Mouse (Mus musculus) heart, postnatal 36 days (tissue): ENCODE results near the gene Rnaseh2b. TPM values are rescaled to one million over a fixed set of nuclear protein-coding genes. Genes with fewer than 3 reads are reported as not detected.

ENCODE experiments used
- DNase-seq, 2 experiments: peaks; one replicate each; pipeline ENCODE4 v3.0.0; 2021 to 2022
- intact Hi-C: fragments of 180-260 bp; cut with DNase I; formaldehyde crosslinking; loops from one replicate; pipeline ENCODE4 v1.15.1; 2025
- total RNA-seq, 2 experiments: library from RNA; stranded (reverse); gene quantifications; 2 replicates each; pipeline ENCODE4 v1.2.3; 2021

The Rnaseh2b gene
- total RNA-seq, result 10 to 100 TPM in 1 of 2 experiments, 1 to 10 TPM in 1; 9.6 to 11.1 TPM

DNA sequence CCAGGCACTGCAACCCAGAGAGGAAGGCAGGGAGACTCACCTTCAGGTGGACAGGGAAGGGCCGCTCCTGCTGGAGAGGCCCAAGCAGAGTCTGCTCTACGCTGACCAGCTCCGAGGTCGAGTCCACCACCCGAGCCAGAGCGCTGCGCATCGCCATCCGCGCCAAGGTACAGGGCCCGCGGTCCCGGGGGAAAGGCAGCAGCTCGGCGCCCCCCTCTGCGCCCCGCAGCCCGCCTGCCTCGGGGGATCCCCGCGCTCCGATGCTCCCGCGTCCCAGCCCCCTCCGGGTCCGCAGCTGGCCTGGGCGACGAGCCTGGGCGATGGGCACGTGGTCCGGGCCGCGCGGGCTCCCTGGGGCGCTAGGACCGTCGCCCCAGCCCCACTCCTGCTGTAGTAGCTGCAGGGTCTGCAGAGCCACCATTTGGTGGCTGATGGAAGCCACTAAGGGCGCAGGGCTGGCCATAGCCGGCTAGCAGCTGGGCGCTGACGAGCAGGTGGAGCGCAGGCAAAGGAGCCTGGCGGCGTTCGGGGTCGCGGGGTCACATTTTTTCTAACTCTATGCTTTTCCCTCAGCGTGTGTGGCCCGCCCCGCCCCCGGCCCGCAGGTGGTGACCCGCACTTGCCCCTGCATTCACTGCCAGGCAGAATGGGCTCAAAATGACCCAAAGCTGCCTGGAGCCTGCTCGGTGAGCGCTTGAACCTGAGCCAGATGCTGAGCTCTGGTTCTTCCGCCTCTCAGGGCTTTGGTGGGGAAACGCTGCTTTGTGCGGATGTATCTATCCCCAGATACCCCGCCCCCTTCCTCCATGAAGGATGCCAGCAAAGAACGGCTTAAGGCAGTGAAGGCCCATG is at the start of gene Rnaseh2b, which contains the start of gene Dleu7:
Rnaseh2b (plus strand) TSS at position 102 of the 852 bp plus-strand sequence.
Dleu7 (minus strand) TSS at position 560 of the 852 bp plus-strand sequence.
- intact Hi-C loops, result no loop called here
- DNase-seq, result peak; percentile 10 to 11

DNA sequence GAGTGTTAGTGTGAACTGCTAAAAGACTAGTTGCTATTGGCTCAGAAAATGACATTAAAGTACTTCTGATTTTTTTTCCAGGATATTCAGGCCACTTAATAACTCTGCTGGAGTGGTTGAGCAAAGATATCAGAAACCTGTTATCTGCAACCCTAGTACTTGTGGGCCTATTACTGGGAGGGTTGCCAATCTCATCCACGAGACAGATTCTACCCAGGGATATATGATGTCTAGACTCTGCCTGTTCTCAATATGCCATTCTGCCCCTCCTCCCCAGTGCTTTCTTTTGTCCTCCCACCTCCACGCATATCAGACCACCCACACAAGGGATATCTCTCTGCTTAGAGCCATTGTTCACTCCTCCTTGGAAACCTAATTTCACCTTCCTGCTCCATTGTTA is 48.9 kb upstream of the Rnaseh2b start:
- intact Hi-C loops, result no loop called here
- no peak for DNase-seq

GRCm38 (mm10) chr14:62245557-62245956 is 46.8 kb upstream of the Rnaseh2b start:
- intact Hi-C loops, result no loop called here
- peak in 1 of 2 experiments; percentile 28 for DNase-seq

GRCm38 (mm10) chr14:62248345-62248744 is 44.0 kb upstream of the Rnaseh2b start:
- no peak for DNase-seq
- intact Hi-C loops, result no loop called here

DNA sequence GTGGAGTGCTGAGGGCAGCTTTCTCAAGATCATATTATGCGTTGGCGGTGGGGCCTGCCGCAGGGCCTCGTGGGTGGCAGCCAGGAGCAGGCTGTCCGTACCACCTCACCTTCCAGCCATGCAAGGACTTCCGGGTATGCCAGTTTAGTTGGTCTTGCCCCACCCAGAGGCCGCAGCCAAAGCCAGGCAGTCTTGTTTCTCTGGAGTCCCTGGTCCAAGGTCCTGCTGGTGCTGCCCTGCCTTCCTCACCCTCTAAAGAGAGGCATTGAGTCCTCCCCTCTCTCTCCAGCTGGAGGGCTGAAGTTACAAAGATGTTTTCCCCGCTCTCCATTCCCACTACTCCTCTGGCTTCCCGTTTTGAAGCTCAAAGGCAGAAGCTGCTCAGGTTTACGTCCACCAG is 43.6 kb upstream of the Rnaseh2b start:
- intact Hi-C loops, result no loop called here
- no peak for DNase-seq

- DNase-seq, result no peak
- intact Hi-C loops, result no loop called here
Observed at GRCm38 (mm10) chr14:62249251-62249650, 43.1 kb upstream of the Rnaseh2b start.

GRCm38 (mm10) chr14:62250046-62250445 is 42.3 kb upstream of the Rnaseh2b start:
- no peak for DNase-seq
- intact Hi-C loops, result loop anchor here (10.0 kb wide), 1 partner anchor 895 kb away; no protein-coding TSS in a partner anchor

- peak; percentile 55 to 59 for DNase-seq
- intact Hi-C loops, result loop anchor here (1.0 to 10.0 kb wide), 5 partner anchors 205 to 897 kb away; partner anchors contain the start of gene Gucy1b2
Observed at GRCm38 (mm10) chr14:62251999-62252398, 40.4 kb upstream of the Rnaseh2b start.

- intact Hi-C loops, result loop anchor here (10.0 kb wide), 1 partner anchor 900 kb away; no protein-coding TSS in a partner anchor
- DNase-seq, result no peak
Observed at GRCm38 (mm10) chr14:62254371-62254770, 38.0 kb upstream of the Rnaseh2b start.

DNA sequence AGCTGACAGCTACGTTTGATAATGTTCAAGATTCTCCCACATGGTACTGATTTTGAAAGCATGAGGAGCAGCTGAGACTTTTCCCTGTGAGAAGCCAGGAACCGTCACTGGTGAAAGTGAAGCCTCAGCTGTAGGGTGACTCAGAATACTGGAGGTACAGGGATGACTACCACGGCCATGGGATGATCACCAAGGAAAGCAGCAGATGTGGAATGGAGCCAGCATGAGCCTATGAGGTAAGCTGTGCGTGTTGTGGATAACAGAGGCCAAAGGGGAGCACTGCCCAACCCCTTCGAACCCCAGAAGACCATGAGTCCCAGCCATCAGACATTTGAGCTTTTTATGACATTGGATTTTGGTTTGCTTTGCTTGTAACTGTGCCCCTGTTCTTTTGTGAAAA is 36.3 kb upstream of the Rnaseh2b start:
- DNase-seq, result no peak
- intact Hi-C loops, result loop anchor here (10.0 kb wide), 1 partner anchor 901 kb away; no protein-coding TSS in a partner anchor

DNA sequence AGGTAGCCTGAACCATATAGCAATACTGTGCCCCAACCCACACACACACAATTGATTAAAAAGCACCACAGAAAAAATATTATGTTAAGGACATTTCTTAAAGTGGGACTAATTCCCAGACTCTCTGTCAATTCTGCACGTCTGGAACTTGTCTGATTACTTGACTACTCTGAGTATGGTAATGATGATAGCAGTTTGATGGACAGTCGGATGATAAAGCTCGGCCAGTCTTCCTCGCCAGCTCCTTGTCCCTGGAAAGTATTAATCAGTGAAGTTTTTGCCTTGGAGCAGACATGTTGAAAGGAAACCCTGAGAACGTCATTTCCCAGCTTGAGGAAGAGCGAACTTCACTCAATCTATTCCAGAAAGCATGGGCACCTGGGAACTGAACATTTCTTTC is 34.3 kb upstream of the Rnaseh2b start:
- DNase-seq, result no peak
- intact Hi-C loops, result loop anchor here (10.0 kb wide), 1 partner anchor 903 kb away; no protein-coding TSS in a partner anchor

DNA sequence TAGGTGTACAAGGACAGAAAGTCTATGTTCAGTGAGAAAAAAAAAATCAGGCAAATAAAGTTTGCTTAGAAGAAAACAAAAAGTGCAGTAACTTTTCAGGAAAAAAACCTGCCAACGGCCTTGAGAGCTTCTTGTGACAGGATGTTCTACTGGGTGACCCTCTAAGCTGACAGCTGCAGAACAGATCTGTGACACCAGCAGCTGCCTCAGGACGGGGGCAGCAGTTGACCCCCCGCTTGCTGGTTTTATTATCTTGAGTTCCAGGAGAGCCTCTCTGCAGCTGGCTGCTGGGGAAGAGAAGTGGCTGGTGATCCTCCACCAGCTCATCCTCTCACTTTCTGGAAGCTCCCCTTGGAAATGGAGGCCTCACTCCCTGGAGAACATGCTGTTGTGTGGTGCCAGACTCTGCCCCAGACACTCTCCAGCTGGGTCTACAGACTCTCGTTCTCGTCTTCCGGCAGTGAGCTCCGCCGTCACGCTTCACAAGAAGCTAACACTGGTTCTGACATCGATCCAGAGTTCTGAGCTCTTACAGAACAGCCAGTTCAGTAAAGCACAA is 33.3 kb upstream of the Rnaseh2b start:
- intact Hi-C loops, result loop anchor here (10.0 kb wide), 1 partner anchor 904 kb away; no protein-coding TSS in a partner anchor
- peak in 1 of 2 experiments; percentile 14 for DNase-seq

DNA sequence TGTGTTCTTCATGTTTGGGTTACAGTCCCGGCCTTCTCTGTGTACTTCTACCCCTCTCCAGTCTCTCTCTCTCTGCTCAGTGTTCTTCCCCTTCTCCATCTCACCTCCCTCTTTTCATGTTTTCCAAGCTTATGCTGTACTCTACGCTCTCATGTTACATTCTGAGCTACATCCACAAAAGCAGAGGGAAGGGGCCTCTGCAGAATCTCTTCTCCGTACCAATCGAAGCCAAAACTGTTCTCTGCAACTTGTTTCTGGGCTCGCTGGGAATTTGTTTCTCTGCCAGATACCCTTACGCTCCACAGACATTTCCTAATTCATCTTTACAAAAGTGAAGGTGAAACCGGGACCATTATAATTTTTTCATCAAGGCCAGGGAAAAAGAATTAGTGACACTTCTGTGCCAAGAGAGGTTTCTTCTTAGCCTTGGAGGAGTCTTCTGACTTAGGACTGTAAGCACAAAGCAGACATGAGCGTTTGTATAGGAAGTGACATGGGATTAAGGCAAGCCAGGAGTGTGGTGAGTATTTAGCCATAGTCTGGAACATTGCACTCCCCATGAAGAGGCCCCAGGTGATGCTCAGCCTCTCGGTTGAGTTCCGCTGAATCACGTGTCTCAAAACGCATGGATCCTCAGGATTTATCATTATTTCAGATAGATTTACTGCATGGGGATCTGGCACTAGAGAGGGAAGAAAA is 21.5 kb upstream of the Rnaseh2b start:
- intact Hi-C loops, result no loop called here
- no peak for DNase-seq

DNA sequence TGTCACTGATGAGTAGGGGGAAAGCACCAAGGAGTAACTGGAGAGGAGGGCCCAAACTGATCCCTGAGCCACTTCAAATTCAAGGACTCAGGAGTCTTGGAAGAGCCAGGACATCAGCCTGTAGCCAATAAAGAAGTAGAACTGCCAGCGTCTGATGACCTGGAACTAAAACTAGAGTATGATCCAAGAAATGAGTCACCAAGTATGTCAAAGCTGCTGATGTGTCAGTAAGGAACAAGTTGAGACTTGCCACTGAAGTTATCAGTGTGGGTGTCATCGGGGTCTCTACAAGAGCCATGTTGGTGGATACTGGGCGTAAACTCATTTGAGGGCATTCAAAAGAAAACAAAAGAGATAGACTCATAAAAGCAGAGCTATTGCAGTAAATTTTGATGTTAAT is 18.8 kb upstream of the Rnaseh2b start:
- intact Hi-C loops, result no loop called here
- no peak for DNase-seq

DNA sequence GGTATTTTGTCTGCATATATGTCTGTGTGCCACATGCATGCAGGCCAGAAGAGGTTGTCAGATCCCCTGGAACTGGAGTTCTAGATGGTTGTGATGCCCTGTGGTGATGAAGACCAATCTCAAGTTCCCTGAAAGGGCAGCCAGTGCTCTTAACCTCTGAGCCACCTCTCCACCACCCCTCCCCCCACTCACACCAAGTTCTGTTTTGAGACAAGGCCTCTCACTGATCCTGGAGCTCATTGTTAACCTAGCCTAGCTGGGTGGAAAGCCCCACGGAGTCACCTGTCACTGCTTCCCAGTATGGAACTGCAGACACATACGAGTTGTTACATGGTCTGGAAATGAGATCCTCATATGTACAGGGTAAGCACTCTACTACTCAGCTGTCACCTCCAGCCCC is 9.4 kb upstream of the Rnaseh2b start:
- no peak for DNase-seq
- intact Hi-C loops, result no loop called here

DNA sequence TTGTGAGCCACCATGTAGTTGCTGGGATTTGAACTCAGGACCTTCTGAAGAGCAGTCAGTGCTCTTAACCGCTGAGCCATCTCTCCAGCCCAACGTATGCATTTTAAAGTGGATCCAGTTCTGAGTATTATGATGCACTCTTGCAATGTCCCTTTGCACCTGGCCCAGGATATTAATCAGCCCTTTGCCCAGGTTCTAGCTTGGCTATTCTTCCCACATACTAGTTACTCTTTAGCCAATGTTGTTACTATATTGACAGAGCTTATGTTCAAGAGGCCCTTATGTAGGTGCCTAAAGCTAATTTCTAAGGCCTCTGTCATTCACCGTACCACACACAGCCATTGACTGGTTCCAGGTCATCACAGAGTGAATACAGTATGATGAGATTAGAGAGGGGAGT is 3.7 kb upstream of the Rnaseh2b start:
- intact Hi-C loops, result no loop called here
- no peak for DNase-seq

- no peak for DNase-seq
- intact Hi-C loops, result no loop called here
Observed at GRCm38 (mm10) chr14:62291406-62291987, 892 bp upstream of the Rnaseh2b start.

GRCm38 (mm10) chr14:62292166-62292487 is 262 bp upstream of the Rnaseh2b start:
- intact Hi-C loops, result no loop called here
- DNase-seq, result no peak

GRCm38 (mm10) chr14:62298808-62299207 is 6.4 kb downstream of the Rnaseh2b start:
- DNase-seq, result no peak
- intact Hi-C loops, result no loop called here

- intact Hi-C loops, result no loop called here
- no peak for DNase-seq
Observed at GRCm38 (mm10) chr14:62300031-62300430, 7.6 kb downstream of the Rnaseh2b start.

- intact Hi-C loops, result no loop called here
- no peak for DNase-seq
Observed at GRCm38 (mm10) chr14:62307555-62307954, 15.2 kb downstream of the Rnaseh2b start.
